Mouse (Mus musculus) stomach, postnatal 0 days (tissue): ENCODE measurements around the gene Men1. TPM values are rescaled to one million over a fixed set of nuclear protein-coding genes. Genes with fewer than 3 reads are reported as not detected.
A peak's percentile ranks its signal among the peaks of the same experiment; 100 is the strongest.
"Not testable (repeated sequence)": the region's sequence is repeated elsewhere in the genome, so short reads cannot be mapped to it uniquely, and the experiment has no call there.

Source experiments
- ATAC-seq: fragments of 200-750 bp; cut with Nextera tagmentation; 2 replicates; pipeline ENCODE4 v1.8.0; 2017; ENCODE audit not compliant: low FRiP score, low TSS enrichment
- DNase-seq: peaks from one replicate; pipeline ENCODE4 v3.0.0-alpha.2; 2016; ENCODE audit warnings: low spot score
- H3K27ac ChIP-seq: fragments of 300-500 bp; sonication (generic); replicated peaks from 2 replicates; pipeline ENCODE4 v1.5.1; 2014; ENCODE audit warnings: mild to moderate bottlenecking, control low read depth
- H3K27me3 ChIP-seq: fragments of 300-500 bp; sonication (generic); 2 replicates; pipeline ENCODE4 v1.6.1; 2014; ENCODE audit warnings: low read length; ENCODE audit not compliant: control insufficient read depth, insufficient read depth
- H3K36me3 ChIP-seq: fragments of 300-500 bp; sonication (generic); 2 replicates; pipeline ENCODE4 v1.6.1; 2014; ENCODE audit warnings: low read length, mixed read lengths; ENCODE audit not compliant: control insufficient read depth, insufficient read depth
- H3K4me1 ChIP-seq: fragments of 300-500 bp; sonication (generic); replicated peaks from 2 replicates; pipeline ENCODE4 v1.6.1; 2014; ENCODE audit warnings: antibody characterized with exemption; ENCODE audit not compliant: control insufficient read depth, insufficient read depth
- H3K4me2 ChIP-seq: fragments of 300-500 bp; sonication (generic); replicated peaks from 2 replicates; pipeline ENCODE4 v1.6.1; 2014; ENCODE audit warnings: low read depth, mild to moderate bottlenecking, control low read depth, moderate library complexity
- H3K4me3 ChIP-seq: fragments of 300-500 bp; sonication (generic); 2 replicates; pipeline ENCODE4 v1.5.1; 2014; ENCODE audit warnings: low read depth, low read length, control low read depth
- H3K9ac ChIP-seq: fragments of 300-500 bp; sonication (generic); 2 replicates; pipeline ENCODE4 v1.6.1; 2014; ENCODE audit warnings: mild to moderate bottlenecking, low read length, control low read depth, mixed read lengths
- H3K9me3 ChIP-seq: fragments of 300-500 bp; sonication (generic); 2 replicates; pipeline ENCODE4 v1.6.1; 2016; ENCODE audit warnings: low read length; ENCODE audit not compliant: control insufficient read depth
- CTCF ChIP-seq: IDR thresholded peaks from 2 replicates; pipeline ENCODE4 v1.5.1; 2016; ENCODE audit warnings: antibody characterized with exemption, low read depth, mild to moderate bottlenecking, moderate library complexity
- EP300 ChIP-seq: optimal IDR thresholded peaks from 2 replicates; pipeline ENCODE3; 2016; ENCODE audit warnings: antibody characterized with exemption
- whole genome bisulfite sequencing: fragments of 180-500 bp; shearing (Covaris S2); extraction: QIAGEN DNeasy Blood & Tissue Kit; methylation state at CpG from one replicate; pipeline ENCODE4 v1.1.7; 2014; 5-methylcytosine and 5-hydroxymethylcytosine counted together
- polyA plus RNA-seq: library from polyadenylated mRNA; unstranded; fragments of >200 nt; fragmentation: Nextera tagmentation; extraction: Ambion mirVana; gene quantifications from 2 replicates; pipeline ENCODE4 v1.2.1, GENCODE M21; 2015

Men1 gene
- polyA plus RNA-seq, 1 experiment from 2014 or later = 27.1 TPM

DNA sequence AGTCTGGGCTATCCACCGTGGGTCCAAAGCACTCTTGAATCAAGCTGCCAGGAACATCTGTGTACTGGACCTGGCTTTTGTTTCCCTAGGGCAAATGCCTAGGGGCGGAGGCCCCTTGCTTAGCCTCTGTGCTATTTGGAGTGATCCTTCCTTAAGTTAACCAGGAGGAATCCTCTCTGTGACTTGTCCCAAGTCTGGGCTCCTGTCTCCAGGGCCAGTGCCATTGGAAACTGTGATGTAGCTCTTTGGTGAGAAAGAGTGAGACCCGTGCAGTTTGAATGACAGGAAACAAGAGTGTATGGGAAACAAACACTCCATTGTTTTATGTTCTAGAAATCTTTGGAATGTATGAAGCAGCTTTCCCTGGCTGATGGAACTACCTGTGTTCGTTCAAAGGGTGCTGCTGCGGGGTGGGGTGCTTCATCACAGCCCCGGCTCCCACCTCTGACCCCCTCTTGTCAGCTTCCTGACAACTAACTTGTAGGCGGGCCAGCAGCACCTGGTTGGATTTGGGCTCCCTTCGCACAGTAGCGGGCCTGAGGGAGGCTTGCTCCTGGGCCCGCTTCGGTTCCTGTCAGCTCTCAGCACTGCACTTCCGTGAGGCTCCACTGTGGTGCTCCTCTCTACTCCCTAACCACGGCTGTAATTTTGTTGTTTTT, 46.4 kb upstream of the Men1 start:
- no peak for DNase-seq
- Histone ChIP-seq H3K27ac (peak overlapping the region; percentile 24; the same call in 1 of the 2 replicates), H3K4me3 (no peak overlapping the region), H3K27me3 (no peaks in the 10 kb centered on the region), H3K4me1 (peaks cover 3% of the 10 kb centered on the region; the same call in 1 of the 2 replicates), H3K36me3 (peaks cover 3% of the 10 kb centered on the region; the same call in 1 of the 2 replicates), H3K9me3 (no peaks in the 10 kb centered on the region), H3K9ac (no peak overlapping the region), H3K4me2 (no peak overlapping the region)
- TF ChIP-seq CTCF (no peak), EP300 (no peak)
- ATAC-seq = no peak
- 61% methylated on average over 13 of the region's 13 CpGs for WGBS

DNA sequence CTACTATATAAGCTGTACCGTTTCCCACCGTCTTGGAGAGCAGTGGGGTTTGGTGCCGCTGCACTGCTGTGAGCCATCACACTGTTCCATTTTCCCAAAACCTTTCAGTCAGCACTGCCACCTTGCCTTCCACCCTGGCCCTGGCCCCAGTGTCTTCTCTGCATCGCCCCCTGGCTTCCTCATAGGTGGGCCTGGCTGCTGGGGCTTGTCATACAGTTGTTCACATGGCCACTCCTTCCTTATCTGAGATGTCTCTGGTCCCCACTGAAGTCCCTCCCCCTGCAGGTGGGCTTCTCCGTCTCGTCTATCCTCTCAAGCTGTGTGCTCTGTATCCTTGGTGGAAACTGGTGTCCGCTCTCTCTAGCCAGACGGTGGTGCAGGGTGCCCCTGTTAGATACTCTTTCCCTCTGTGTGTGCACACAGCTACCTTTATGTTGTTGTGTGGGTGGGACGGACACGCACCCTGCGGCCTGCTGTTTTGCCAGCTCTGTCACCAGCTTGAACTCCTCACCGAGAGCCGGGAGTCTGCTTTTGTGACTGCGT, 45.0 kb upstream of the Men1 start:
- ATAC-seq = no peak
- Histone ChIP-seq H3K27ac (no peak overlapping the region), H3K4me2 (no peak overlapping the region), H3K9ac (no peak overlapping the region), H3K27me3 (no peaks in the 10 kb centered on the region), H3K4me1 (peaks cover 3% of the 10 kb centered on the region; the same call in 1 of the 2 replicates), H3K9me3 (no peaks in the 10 kb centered on the region), H3K36me3 (peaks cover 4% of the 10 kb centered on the region; the same call in 1 of the 2 replicates), H3K4me3 (no peak overlapping the region)
- WGBS = 94% methylated on average over 14 of the region's 14 CpGs
- TF ChIP-seq EP300 (no peak), CTCF (no peak)
- DNase-seq = no peak

DNA sequence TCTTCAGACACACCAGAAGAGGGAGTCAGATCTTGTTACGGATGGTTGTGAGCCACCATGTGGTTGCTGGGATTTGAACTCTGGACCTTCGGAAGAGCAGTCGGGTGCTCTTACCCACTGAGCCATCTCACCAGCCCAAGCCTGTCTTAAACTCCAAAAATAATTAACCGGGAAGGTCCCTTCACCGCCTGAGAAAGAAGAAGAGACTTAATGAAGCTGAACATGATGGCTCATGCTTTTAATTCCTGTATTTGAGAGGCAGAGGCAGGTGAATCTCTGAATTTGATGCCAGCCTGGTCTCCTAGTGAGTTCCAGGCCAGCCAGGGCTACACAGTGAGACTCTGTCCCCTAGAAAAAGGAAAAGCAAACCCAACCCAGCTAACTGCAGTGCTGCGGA, 44.1 kb upstream of the Men1 start:
- H3K4me3 ChIP-seq, H3K4me1 ChIP-seq, H3K9ac ChIP-seq, ATAC-seq, H3K9me3 ChIP-seq, H3K27me3 ChIP-seq, DNase-seq, H3K4me2 ChIP-seq: not testable (repeated sequence)
- Histone ChIP-seq H3K36me3 (peaks cover 10% of the 10 kb centered on the region; the same call in 1 of the 2 replicates), H3K27ac (0 out of 2 replicates have a peak overlapping the region, but pooled peaks have one; percentile 77)
- WGBS = 90% methylated on average over 5 of the region's 6 CpGs

DNA sequence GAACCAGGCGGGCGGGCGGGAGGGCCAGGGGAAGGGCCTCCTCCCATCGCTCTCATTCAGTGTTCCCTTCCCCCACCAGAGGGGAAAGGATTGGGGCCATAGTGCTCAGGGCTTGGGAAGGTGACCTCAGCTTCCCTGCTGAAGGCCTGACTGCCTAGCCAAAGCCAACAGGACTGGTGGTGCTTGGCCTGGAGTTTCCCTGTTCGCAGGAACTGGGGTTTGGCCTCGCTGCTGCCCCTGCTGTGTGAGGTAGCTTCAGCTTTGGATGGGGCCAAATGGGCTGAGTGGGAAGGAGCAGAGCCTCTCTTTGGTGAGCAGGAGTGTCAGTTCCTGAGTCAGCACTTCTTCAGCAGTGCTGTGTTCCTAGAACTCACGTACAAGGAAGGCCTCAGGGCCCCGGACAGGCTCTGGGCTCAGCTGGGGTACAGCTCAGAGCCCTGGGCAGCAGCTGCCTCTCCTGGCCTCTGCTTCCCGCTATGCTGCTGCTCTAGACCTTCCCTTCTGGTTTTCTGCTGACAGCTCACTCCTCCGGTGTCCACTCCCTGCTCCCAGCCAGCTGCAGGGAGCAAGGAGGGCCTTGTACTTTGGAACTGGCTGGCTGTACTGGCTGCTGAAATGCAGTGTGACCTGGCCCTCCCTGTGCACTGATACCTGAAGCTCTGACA, 43.5 kb upstream of the Men1 start:
- no peak overlapping the region for H3K9ac ChIP-seq
- DNase-seq = peak; percentile 77

DNA sequence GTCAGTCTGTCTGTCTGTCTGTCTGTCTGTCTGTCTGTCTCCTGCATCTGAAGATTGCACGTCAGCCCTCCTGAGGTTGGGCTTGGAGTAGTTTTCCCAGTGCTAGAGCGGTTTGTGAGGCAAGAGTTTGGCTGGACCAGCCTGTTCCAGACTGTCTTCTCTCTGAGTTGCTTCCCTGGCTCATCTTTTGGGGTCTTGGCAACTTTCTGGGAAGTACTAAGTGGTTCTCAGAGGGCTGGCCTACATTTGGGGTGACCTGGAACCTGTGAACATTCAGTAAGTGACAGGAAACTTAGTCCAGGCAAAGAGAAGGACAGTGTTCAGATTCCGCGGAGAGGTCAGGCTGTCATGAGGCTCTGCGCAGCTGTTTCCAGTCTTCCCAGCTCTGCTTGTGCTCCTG, 42.5 kb upstream of the Men1 start:
- no peak overlapping the region for H3K4me3 ChIP-seq
- DNase-seq (no peak), ATAC-seq (no peak)
- no peaks in the 10 kb centered on the region for H3K9me3 ChIP-seq
- H3K27ac ChIP-seq = peak overlapping the region; percentile 77
- WGBS = 85% methylated on average over 5 of the region's 5 CpGs
- H3K4me1 ChIP-seq = 0 out of 2 replicates have a peak, but pooled peaks cover 3% of the 10 kb centered on the region
- TF ChIP-seq EP300 (no peak), CTCF (no peak)
- no peak overlapping the region for H3K4me2 ChIP-seq
- no peaks in the 10 kb centered on the region for H3K27me3 ChIP-seq
- H3K9ac ChIP-seq = no peak overlapping the region; the same call in 1 of the 2 replicates
- peaks cover 18% of the 10 kb centered on the region for H3K36me3 ChIP-seq

More for the DNA sequence above, 43.5 kb upstream of the Men1 start:
- peaks cover 16% of the 10 kb centered on the region for H3K36me3 ChIP-seq
- no peaks in the 10 kb centered on the region for H3K9me3 ChIP-seq
- WGBS = 61% methylated on average over 10 of the region's 10 CpGs
- peak overlapping the region; percentile 77 for H3K27ac ChIP-seq
- no peak overlapping the region for H3K4me2 ChIP-seq
- peaks cover 3% of the 10 kb centered on the region; the same call in 1 of the 2 replicates for H3K4me1 ChIP-seq
- H3K4me3 ChIP-seq = no peak overlapping the region
- TF ChIP-seq CTCF (0 out of 2 replicates have a peak, but pooled peaks have one; percentile 5), EP300 (no peak)
- ATAC-seq = peak; percentile 85
- no peaks in the 10 kb centered on the region for H3K27me3 ChIP-seq

DNA sequence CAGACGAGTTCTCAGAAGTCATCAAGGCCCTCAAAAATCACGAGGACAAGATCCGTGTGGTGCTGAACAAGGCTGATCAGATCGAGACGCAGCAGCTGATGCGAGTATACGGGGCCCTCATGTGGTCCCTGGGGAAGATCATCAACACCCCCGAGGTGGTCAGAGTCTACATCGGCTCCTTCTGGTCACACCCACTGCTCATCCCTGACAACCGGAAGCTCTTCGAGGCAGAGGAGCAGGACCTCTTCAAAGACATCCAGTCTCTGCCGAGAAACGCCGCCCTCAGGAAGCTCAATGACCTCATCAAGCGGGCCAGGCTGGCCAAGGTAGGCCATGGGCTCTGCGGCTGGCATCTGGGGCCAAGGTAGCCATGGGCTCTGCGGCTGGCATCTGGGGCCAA, 40.5 kb upstream of the Men1 start:
- H3K9ac ChIP-seq = no peak overlapping the region
- TF ChIP-seq EP300 (no peak), CTCF (no peak)
- H3K36me3 ChIP-seq = peaks cover 31% of the 10 kb centered on the region
- H3K27ac ChIP-seq = no peak overlapping the region
- H3K4me3 ChIP-seq = no peak overlapping the region
- WGBS = 91% methylated on average over 16 of the region's 17 CpGs
- no peak for ATAC-seq
- H3K27me3 ChIP-seq = no peaks in the 10 kb centered on the region
- no peaks in the 10 kb centered on the region for H3K9me3 ChIP-seq
- H3K4me2 ChIP-seq = no peak overlapping the region
- no peak for DNase-seq
- H3K4me1 ChIP-seq = no peaks in the 10 kb centered on the region
